Mouse (Mus musculus): ENCODE data around the gene Slc12a3.

The Slc12a3 gene

GRCm38 (mm10) chr8:94328932-94329728, at the start of gene Slc12a3:
Slc12a3 (plus strand) TSS chr8:94329201.
- no peak for DNase-seq (ENCODE audit: low spot score in 2 of 2)

DNA sequence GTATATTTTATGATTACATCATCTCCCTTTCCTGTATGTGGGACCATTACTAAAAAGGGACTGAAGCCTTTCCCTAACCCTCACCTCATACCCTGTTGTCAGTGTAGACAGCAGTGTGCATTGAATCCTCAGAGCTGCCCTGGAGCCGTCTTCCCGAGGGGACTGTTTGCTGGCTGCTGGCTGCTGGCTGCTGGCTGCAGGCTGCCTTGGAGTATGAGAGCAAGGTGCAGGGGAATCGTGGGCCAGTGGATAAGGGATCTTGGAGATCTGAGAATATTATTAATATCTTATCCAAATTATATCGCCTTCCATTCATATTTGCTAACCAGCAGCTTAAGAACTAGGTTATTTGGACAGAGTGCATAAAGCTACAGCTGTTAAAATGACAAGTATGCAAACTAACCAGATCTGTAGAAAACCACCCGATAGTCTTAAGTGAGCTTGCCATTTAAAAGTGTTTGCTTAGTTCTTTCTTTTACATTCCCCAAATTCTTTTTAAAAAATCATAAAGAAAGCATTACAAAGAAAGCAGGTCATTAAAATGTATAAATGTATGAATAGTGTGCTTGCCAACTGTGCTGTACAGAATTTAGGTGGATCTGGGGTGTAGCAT, 48.9 kb upstream of the Slc12a3 start:
- no peak for DNase-seq (ENCODE audit: low spot score in 2 of 2)

DNA sequence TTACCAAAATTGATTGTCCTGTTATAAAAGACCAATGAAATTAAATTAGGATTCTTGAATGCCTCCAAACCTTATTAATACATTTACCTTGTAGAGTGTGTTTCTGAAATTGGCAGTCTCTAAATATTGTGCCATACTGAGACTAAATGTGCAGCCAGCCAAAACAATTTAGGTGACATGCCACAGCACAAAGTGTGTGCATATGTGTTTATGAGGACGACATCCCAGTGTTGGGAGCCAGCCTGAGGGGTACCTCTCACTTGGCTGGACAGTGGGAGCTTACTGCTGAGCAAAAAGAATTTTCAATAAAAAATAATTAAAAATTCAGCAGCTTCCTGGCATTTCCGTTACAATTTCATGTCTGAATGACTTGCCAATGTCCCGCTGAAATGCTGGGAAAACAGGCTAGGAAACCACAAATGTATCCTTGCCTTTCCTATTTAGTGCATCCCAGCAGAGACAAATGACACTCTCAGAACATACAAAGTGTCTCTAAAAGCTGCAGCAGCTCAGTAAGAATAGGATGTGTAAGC, 46.5 kb upstream of the Slc12a3 start:
- DNase-seq (ENCODE audit: low spot score in 2 of 2), result no peak

GRCm38 (mm10) chr8:94284204-94284603, 44.8 kb upstream of the Slc12a3 start:
- DNase-seq (ENCODE audit: low spot score in 2 of 2), result no peak

- no peak for DNase-seq (ENCODE audit: low spot score in 2 of 2)
Observed at GRCm38 (mm10) chr8:94290606-94291005, 38.4 kb upstream of the Slc12a3 start.

GRCm38 (mm10) chr8:94292072-94292471, 36.9 kb upstream of the Slc12a3 start:
- peak in 1 of 2 experiments; percentile 61 for DNase-seq (ENCODE audit: low spot score in 2 of 2)

GRCm38 (mm10) chr8:94292626-94293025, 36.4 kb upstream of the Slc12a3 start:
- DNase-seq (ENCODE audit: low spot score in 2 of 2), result no peak

GRCm38 (mm10) chr8:94295687-94296086, 33.3 kb upstream of the Slc12a3 start:
- peak in 1 of 2 experiments; percentile 52 for DNase-seq (ENCODE audit: low spot score in 2 of 2)

- no peak for DNase-seq (ENCODE audit: low spot score in 2 of 2)
Observed at GRCm38 (mm10) chr8:94296312-94296991, 32.5 kb upstream of the Slc12a3 start.

DNA sequence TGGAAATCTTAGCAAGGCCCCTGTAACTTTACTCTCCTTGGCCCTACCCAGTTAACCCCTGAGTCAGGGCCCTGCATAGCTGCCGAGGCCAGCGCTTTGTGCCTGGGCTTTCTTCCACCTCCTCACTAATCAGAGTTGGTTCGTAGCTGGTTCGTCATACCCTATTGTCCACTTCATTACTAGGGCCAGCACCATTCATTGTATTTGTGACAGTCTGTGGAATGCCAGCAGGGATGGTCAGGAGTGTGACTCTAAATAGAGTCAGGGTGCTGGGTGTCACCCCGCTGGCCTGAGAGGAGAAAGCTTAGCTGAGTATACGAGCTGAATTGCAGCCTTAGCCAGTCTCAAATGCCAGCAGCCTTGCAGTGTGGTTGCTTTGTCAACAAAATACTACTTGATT, 31.9 kb upstream of the Slc12a3 start:
- DNase-seq (ENCODE audit: low spot score in 2 of 2), result no peak

- DNase-seq (ENCODE audit: low spot score in 2 of 2), result no peak
Observed at GRCm38 (mm10) chr8:94300809-94301208, 28.2 kb upstream of the Slc12a3 start.

GRCm38 (mm10) chr8:94304412-94304811, 24.6 kb upstream of the Slc12a3 start:
- no peak for DNase-seq (ENCODE audit: low spot score in 2 of 2)

DNA sequence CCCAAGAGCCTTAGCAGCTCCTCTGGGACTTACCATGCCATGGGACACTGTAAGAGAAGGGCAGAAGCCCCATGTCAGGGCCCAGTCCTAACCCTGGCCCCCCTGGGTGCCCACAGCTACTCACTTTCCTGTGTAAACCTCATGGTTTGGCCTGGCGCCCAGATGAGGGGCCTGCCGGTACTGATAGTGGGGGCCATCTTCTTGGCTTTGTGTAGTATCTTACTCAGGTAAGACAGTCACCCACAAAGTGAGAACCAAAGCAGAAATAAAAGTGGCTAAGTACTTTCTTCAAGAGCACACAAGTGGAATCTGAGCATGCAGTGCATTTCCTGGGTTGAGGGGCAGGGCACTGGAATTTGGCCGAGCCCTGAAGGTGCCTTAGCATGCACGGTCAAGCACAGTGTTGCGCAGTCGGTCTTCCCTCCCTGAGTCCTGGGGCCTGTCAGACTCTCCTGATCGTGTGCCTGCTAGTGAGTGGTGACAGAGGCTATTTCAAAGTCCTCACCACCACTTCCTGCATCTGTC, 21.9 kb upstream of the Slc12a3 start:
- DNase-seq (ENCODE audit: low spot score in 2 of 2), result no peak

DNA sequence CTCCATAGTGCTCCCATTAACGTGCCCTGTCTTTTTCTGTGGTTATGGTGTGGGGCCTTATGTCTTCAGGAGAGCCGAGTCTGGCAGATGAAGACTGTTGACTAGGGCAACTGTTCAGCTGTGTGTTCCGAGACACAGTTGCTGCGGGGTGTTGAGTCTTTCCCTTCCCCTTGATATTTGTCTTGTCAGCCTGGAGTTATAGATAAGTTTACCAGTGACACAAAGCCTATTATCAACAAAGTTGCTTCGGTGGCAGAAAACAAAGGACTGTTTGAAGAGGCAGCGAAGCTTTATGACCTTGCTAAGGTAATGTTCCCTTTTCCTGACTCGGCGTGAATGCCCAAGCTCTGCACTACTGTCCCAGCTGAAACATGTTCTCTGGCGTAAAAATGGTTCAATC, 21.3 kb upstream of the Slc12a3 start:
- DNase-seq (ENCODE audit: low spot score in 2 of 2), result no peak

DNA sequence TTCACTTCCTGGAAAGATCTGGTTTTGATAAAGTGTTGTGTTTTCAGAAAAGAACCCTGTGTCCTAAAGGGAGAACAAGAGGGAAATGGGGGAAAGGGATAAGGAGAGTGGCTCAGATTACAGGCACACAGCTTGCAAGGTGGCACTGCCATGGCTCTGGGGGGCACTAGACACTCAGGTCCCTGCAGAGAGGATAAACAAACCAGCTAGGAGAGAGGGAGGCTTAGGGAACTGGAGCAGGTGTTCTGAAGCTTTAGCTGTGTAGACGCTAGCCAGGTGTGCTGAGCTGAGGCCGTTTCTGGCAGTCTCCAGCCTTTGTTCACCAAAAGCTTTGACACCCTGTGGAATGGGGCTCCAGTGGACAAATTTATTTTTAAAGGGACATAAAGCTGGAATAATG, 14.9 kb upstream of the Slc12a3 start:
- no peak for DNase-seq (ENCODE audit: low spot score in 2 of 2)

DNA sequence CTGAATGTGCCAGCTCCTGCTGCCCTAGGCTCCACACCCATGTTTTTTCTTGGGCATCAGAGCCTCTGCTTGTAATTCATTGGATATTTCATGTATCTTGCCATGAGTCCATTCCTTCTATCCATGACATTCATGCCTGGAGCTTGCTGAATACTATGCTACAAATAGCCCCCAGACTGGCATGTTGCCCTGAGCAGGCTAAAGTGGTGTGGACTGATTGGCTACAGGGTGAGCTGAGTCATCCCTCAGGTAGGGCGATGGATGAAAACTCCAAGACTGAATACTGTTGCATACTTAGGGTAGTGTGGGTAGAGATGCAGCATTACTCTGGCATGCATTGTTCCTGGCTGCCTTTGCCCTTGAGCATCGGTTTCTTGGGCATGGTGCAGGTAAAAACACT, 11.8 kb upstream of the Slc12a3 start:
- no peak for DNase-seq (ENCODE audit: low spot score in 2 of 2)

DNA sequence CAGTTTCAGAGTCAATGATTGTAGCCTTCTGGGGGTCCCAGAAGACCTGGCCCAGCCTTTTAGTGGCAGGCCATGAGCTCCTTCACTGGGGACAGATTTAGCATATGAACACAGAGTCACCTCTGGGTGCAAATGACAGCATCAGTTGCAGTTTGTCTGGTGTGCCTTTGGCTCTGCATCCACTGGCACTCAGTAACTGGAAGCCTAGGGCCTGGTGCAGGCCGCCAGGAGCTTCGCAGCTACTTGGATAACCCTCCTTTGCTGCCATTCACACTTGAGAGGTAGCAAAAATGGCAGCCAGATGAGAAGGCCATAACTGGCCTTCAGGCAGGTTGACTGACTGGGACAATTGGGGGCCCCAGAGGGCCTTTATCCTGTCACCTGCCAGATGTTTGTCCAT, 11.3 kb upstream of the Slc12a3 start:
- no peak for DNase-seq (ENCODE audit: low spot score in 2 of 2)

- DNase-seq (ENCODE audit: low spot score in 2 of 2), result no peak
Observed at GRCm38 (mm10) chr8:94320036-94320435, 9.0 kb upstream of the Slc12a3 start.

DNA sequence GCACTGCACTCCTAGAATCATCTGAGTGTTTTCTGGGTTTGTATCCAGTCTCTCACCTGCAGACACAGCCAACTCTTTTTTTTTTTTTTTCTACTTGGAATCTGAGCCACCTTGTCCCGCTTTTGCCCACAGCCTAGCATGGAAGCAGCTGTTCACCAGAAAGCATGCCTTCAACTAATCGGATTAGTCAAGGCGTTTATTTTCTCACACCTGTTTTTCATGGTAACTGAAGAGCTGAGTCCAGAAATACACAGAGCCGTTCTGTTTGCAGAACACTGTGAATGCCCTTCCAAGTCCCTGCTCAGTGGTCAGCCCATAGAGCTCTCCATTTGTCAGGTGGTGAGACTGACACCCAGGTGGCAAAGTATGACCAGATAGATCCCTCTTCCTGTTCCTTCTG, 6.9 kb upstream of the Slc12a3 start:
- DNase-seq (ENCODE audit: low spot score in 2 of 2), result no peak

DNA sequence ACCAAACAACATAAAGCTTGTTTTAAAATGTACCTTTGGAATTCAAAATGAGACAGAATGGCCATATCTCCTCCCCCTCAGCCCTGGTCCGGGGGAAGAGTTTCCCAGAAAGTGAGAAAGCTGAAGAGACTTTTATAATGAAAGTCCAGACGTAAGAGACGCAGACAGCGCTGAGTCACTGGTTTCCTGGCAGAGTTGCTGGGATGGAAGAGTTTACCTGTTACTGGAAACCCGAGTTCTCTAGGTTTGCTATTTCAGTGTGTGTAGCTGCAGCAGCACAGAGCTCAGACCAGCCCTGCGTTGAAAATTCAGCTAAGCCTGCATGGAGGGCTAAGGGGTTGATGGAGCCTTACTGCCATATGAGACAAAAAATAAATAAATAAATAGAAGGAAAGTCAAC, 6.0 kb upstream of the Slc12a3 start:
- no peak for DNase-seq (ENCODE audit: low spot score in 2 of 2)

DNA sequence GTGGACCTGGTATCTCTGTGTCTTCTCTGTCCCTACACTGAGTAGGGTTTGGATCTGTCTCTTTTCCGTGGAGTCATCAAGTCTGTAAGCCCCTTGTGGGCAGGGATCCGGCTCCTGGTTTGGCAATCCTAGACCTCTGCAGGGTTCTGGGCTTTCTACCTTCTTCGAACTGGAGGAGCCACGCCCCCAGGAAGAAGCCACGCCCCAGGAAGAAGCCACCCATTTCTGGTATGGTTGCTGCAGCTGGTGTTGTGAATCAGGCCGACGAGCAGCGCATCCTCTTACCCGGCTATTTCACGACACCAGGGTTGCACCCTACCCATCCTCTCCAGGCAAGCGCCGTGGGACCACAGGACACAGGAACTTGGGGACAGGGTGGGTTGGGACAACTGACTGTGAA, 4.9 kb upstream of the Slc12a3 start:
- no peak for DNase-seq (ENCODE audit: low spot score in 2 of 2)

GRCm38 (mm10) chr8:94326016-94326415, 3.0 kb upstream of the Slc12a3 start:
- no peak for DNase-seq (ENCODE audit: low spot score in 2 of 2)
